Mouse (Mus musculus) lung, adult 2 months (tissue): ENCODE results near the gene Abca1. TPM values are rescaled to one million over a fixed set of nuclear protein-coding genes. Genes with fewer than 3 reads are reported as not detected.

Experiments used
- DNase-seq: peaks from one replicate; pipeline ENCODE4 v3.0.0; 2022
- H3K4me1 ChIP-seq: fragments of 200-500 bp; 2 replicates; pipeline ENCODE4 v1.6.1; 2011; ENCODE audit warnings: low read length; ENCODE audit not compliant: control insufficient read depth, insufficient read depth
- H3K4me3 ChIP-seq: fragments of 200-500 bp; replicated peaks from 2 replicates; pipeline ENCODE3; 2011; ENCODE audit warnings: low read depth, mild to moderate bottlenecking, control low read depth, low read length; ENCODE audit errors: extremely low read depth
- CTCF ChIP-seq: fragments of 200-500 bp; IDR thresholded peaks from 2 replicates; pipeline ENCODE4 v1.5.1; 2011; ENCODE audit warnings: mild to moderate bottlenecking, low read length, control low read depth; ENCODE audit not compliant: insufficient read depth
- POLR2A ChIP-seq: fragments of 200-500 bp; IDR thresholded peaks from 2 replicates; pipeline ENCODE4 v1.6.1; 2011; ENCODE audit warnings: low read depth, mild to moderate bottlenecking, control low read depth, low read length, borderline replicate concordance; ENCODE audit errors: extremely low read depth
- WGBS: fragments of 180-500 bp; shearing (Covaris S2); methylation state at CpG from one replicate; pipeline ENCODE4 v1.1.7; 2018; 5-methylcytosine and 5-hydroxymethylcytosine counted together
- polyA plus RNA-seq: library from polyadenylated mRNA; depleted of rRNA; stranded (reverse); fragments of >200 nt; gene quantifications from 2 replicates; pipeline ENCODE4 v1.2.3, GENCODE M21; 2012

The Abca1 gene
- polyA plus RNA-seq, 1 experiment: 13.2 TPM

DNA sequence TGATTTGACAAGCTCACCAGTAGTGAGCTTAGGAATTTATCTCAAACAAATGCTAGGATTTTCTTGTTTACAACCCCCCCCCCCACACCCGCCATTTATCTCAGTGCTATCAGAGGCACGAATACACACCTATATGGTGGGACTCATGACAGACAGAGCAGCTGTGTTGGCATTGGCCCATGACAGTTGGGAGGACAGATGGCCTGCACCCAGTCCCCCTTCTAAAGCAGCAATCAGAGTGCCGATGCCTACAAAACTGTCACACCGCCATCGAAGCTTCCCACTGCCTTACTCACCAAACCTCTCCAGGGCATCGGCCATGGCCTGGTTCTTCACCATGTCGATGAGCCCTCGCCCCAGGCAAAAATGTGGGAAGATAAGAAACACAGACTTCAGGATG, 115.9 kb downstream of the Abca1 start:
- Histone ChIP-seq H3K4me3 (no peak overlapping the region), H3K4me1 (no peaks in the 10 kb centered on the region)
- TF ChIP-seq POLR2A (no peak), CTCF (no peak)
- no peak for DNase-seq
- WGBS: 91% methylated on average over 8 of the region's 8 CpGs

GRCm38 (mm10) chr4:53030326-53030948, 129.3 kb downstream of the Abca1 start:
- 52% methylated on average over 8 of the region's 8 CpGs for WGBS

DNA sequence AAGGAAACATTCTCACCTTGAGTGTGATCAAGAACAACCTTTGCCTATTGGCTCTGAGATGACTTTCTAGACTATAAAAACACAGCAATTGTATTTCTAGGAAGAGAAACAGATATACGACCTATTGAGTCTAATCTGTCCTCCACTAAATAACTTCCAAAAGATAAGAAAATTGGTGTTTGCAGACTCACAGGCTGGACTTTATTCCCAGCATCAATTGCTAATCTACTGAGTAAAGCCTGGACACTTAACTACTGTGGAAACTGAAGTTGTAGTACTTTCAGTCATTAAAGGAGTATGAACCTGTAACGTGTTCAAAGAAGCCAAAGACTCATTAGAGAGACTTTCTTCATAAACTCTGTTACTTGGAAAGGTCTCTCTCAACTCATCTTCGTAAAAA, 131.9 kb downstream of the Abca1 start:
- Histone ChIP-seq H3K4me3 (no peak overlapping the region), H3K4me1 (no peaks in the 10 kb centered on the region)
- WGBS: 75% methylated on average over 3 of the region's 3 CpGs
- no peak for TF ChIP-seq POLR2A
- no peak for TF ChIP-seq CTCF
- no peak for DNase-seq

More at GRCm38 (mm10) chr4:53030326-53030948, 129.3 kb downstream of the Abca1 start:
- Histone ChIP-seq H3K4me1 (no peaks in the 10 kb centered on the region), H3K4me3 (no peak overlapping the region)
- DNase-seq: no peak
- peak; percentile 34 for TF ChIP-seq CTCF
- TF ChIP-seq POLR2A: no peak

DNA sequence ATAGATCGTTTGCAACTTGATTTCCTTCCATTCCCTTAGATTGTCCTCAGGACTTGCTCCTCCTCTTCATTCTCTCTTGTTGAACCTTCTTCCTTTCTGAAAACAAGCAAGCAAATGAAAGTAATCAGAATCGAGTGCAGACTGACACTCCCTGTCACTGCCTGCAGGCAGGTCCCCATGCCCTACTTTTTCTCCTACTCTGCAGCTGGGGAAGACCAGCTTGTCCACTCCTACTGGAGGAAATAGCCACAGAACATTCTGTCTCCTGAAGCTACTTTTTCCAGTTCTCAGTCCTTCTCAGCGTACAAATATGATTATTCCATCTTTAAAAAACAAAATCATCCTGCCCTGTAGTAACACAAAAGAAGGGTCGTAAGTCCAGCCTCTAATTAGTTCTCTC, 135.3 kb downstream of the Abca1 start:
- DNase-seq: no peak
- WGBS: 84% methylated on average over 4 of the region's 4 CpGs
- no peaks in the 10 kb centered on the region for H3K4me1 ChIP-seq
- H3K4me3 ChIP-seq: no peak overlapping the region
- no peak for TF ChIP-seq CTCF
- TF ChIP-seq POLR2A: no peak

GRCm38 (mm10) chr4:53023189-53023925, 136.3 kb downstream of the Abca1 start:
- 90% methylated on average over 14 of the region's 14 CpGs for WGBS
- H3K4me3 ChIP-seq: no peak overlapping the region
- no peak for DNase-seq
- no peaks in the 10 kb centered on the region for H3K4me1 ChIP-seq
- TF ChIP-seq POLR2A (no peak), CTCF (no peak)

DNA sequence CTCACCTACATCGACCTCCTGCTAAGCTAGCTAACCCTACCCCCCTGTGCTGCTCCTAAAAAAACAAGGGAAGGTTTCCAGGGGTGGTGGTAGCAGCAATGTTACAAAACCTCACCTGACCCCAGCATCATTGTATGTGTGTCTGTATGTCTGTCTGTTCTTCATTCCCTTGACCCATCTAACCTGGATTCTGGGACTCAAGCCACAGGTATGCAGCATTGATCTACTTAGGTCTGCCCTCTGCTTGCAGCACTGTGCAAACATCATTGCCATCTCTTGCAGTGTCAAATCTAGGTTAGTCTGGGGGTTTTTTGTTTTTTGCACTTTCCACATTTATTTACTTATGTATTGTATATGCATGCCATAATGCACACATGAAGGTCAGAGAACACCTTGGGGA, 141.3 kb downstream of the Abca1 start:
- H3K4me3 ChIP-seq: no peak overlapping the region
- TF ChIP-seq CTCF: no peak
- no peak for TF ChIP-seq POLR2A
- no peaks in the 10 kb centered on the region for H3K4me1 ChIP-seq
- no peak for DNase-seq
- WGBS: 94% methylated on average over 1 of the region's 1 CpGs

DNA sequence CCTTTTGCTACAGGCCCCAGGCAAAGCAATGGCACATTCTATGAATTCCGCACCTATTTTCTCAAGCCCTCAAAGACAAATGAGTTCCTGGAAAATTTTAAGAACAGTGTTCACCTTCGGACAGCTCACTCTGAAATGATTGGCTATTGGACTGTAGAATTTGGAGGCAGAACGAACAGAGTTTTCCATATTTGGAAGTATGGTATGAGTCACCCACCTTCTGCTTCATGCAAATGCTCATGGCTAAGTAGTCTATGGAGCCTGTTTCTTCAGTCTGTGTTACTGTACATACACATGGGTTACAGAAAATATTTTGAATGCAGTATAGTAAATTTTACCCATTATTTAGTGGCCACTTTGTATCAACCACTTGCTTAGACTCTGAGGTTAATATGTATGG, 144.7 kb downstream of the Abca1 start:
- 86% methylated on average over 3 of the region's 3 CpGs for WGBS
- no peak for TF ChIP-seq POLR2A
- no peak for TF ChIP-seq CTCF
- H3K4me3 ChIP-seq: no peak overlapping the region
- H3K4me1 ChIP-seq: no peaks in the 10 kb centered on the region
- DNase-seq: no peak

DNA sequence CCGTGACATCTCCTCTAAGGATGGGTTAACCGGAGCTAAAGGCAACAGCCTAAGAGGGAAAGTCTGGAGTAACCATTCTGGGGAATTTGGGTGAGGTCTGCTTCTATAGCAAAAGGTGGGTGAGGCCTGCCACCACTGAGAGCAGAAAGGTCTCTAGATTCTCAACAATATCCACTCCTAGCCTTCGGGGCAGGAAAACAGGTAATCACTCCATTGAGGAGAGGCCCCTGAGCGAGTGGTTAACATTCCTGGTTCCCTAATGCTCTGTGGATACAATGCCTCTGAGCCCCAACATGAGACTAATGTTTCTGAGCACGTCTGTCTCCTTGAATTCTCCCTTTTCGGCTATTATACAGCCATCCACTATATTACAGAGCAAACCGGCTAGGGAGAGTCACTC, 145.3 kb downstream of the Abca1 start:
- 89% methylated on average over 7 of the region's 7 CpGs for WGBS
- no peak for DNase-seq
- no peak for TF ChIP-seq POLR2A
- TF ChIP-seq CTCF: no peak
- no peak overlapping the region for H3K4me3 ChIP-seq
- no peaks in the 10 kb centered on the region for H3K4me1 ChIP-seq

DNA sequence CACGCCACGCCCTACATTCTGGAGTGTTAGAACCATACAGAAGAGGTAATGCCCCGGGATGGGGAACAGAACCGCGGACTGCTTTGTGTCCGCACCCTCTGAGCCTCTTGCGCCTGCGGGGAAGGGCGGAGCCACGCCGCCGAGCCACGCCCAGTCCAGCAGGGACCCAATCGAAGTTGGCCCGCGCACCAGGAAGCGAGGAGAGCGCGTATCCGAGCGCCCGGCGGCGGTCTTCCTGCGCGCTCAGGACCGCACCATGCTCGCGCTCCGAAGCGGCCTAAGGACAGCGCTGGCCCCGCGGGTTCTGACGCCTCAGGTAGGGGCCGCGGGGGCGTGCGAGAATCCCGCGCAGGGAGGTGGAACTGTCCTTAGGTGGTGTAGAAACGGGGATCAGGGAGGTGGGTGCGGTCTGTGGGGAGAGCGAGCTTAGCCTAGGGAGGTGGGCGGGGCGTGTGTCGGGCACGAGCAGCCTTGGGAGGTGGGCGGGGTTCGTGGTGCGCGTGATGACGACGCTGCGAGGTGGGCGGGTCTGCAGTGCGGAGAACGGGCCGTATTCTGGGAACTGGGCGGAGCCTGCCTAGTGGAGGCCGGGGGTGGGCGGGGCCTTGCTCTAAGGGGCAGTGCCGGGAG, 147.8 kb downstream of the Abca1 start, which contains the start of gene Nipsnap3b:
TSS of gene Nipsnap3b (plus strand) at position 149 of the 630 bp plus-strand sequence.
- under 1% methylated on average over 59 of the region's 63 CpGs for WGBS

DNA sequence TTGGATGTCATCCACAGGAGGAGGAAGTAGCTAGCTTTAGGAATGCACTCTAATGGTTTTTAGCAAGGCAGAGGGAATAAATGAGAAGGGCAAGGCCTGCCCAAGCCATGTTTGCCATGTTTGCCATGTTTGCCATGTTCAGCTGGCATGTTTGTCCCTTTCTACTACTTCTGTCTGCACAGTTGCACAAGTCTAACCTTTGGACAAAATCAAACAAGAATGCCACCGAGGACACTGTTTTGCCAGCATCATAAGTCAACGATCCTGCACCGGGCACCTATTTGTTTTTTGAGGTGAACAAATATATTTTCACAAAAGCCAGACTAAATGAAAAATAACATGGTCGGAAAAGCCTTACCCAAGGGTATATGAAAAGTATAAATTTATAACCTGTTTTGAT, 149.8 kb downstream of the Abca1 start:
- no peak for TF ChIP-seq POLR2A
- TF ChIP-seq CTCF: no peak
- DNase-seq: no peak
- Histone ChIP-seq H3K4me3 (no peak overlapping the region), H3K4me1 (no peaks in the 10 kb centered on the region)
- WGBS: 77% methylated on average over 4 of the region's 4 CpGs

More for the DNA sequence above, 147.8 kb downstream of the Abca1 start, which contains the start of gene Nipsnap3b:
- H3K4me1 ChIP-seq: no peaks in the 10 kb centered on the region
- H3K4me3 ChIP-seq: peak within 1 kb of the TSS; percentile 94
- DNase-seq: peak; percentile 96
- TF ChIP-seq CTCF (no peak), POLR2A (peak; percentile 74; the same call in 1 of the 2 replicates)
